Mouse (Mus musculus): ENCODE measurements around the gene Pde3b.
"Not testable (repeated sequence)": the region's sequence is repeated elsewhere in the genome, so short reads cannot be mapped to it uniquely, and the experiment has no call there.

Pde3b gene

GRCm38 (mm10) chr7:114480196-114480989 lies 65.3 kb downstream of the Pde3b start:
- no peak for DNase-seq

GRCm38 (mm10) chr7:114481008-114481407 lies 65.9 kb downstream of the Pde3b start:
- DNase-seq = no peak

GRCm38 (mm10) chr7:114481429-114481931 lies 66.4 kb downstream of the Pde3b start:
- DNase-seq = no peak

- DNase-seq = no peak
These were observed 77.5 kb downstream of the Pde3b start for GRCm38 (mm10) chr7:114492540-114492939.

GRCm38 (mm10) chr7:114494033-114494432 lies 79.0 kb downstream of the Pde3b start:
- no peak for DNase-seq

- no peak for DNase-seq
These were observed 84.2 kb downstream of the Pde3b start for GRCm38 (mm10) chr7:114499293-114499692.

GRCm38 (mm10) chr7:114508879-114509278 lies 93.8 kb downstream of the Pde3b start:
- DNase-seq = no peak

- DNase-seq = no peak
These were observed 105.0 kb downstream of the Pde3b start for GRCm38 (mm10) chr7:114520122-114520521.

GRCm38 (mm10) chr7:114526245-114526644 lies 111.2 kb downstream of the Pde3b start:
- DNase-seq = no peak

- no peak for DNase-seq
These were observed 121.1 kb downstream of the Pde3b start for GRCm38 (mm10) chr7:114536179-114536578.

- DNase-seq = peak; percentile 83 to 87
These were observed 147.6 kb downstream of the Pde3b start, which contains the start of gene Cyp2r1 for GRCm38 (mm10) chr7:114562531-114563241. Gene Cyp2r1, minus strand, starts transcription at chr7:114562972.

GRCm38 (mm10) chr7:114573866-114574265 lies 158.8 kb downstream of the Pde3b start:
- not testable (repeated sequence) for DNase-seq

- DNase-seq = no peak
These were observed 161.8 kb downstream of the Pde3b start for GRCm38 (mm10) chr7:114576931-114577330.

- no peak for DNase-seq
These were observed 162.6 kb downstream of the Pde3b start for GRCm38 (mm10) chr7:114577665-114578064.

- peak; percentile 40 to 69 for DNase-seq
These were observed 165.3 kb downstream of the Pde3b start for GRCm38 (mm10) chr7:114580426-114580825.

GRCm38 (mm10) chr7:114581200-114581599 lies 166.1 kb downstream of the Pde3b start:
- DNase-seq = no peak

GRCm38 (mm10) chr7:114582441-114582840 lies 167.4 kb downstream of the Pde3b start:
- DNase-seq = peak; percentile 26 to 37

Data from kidney, adult 8-10 months (tissue).